Mouse (Mus musculus): ENCODE data around the gene Mylpf. TPM values are rescaled to one million over a fixed set of nuclear protein-coding genes. Genes with fewer than 3 reads are reported as not detected.

Mylpf gene
- polyA plus RNA-seq, 1 experiment: 5.8 TPM

DNA sequence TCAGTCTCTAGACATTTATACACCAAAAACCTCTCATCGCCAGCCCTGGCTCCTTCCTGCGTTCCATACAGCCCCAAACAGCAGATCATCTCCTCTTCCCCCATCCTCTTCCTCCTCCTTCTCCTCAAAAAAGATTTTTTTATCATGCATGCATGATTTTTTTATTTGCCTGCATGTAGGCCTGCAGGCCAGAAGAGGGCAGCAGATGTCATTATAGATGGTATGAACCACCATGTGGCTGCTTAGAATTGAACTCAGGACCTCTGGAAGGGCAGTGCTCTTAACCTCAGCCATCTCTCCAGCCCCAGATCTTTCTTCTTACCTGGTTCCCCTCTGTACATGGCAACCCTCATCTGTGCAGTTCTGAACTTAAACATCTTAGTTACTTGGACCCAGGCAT lies 43.7 kb downstream of the Mylpf start:
- TF ChIP-seq CTCF (IDR thresholded peaks at IDR 0.05; ENCODE audit: borderline replicate concordance, extremely low read depth, insufficient read depth, insufficient read length) (peak; percentile 48; the same call in 1 of the 2 replicates), POLR2A (IDR thresholded peaks at IDR 0.05; ENCODE audit: borderline replicate concordance, extremely low read depth, insufficient read depth, insufficient read length, poor library complexity, severe bottlenecking) (no peak)
- DNase-seq (ENCODE audit: low read depth): peak; percentile 38

GRCm38 (mm10) chr7:127253341-127253740 lies 44.7 kb downstream of the Mylpf start:
- no peak for TF ChIP-seq POLR2A (IDR thresholded peaks at IDR 0.05; ENCODE audit: borderline replicate concordance, extremely low read depth, insufficient read depth, insufficient read length, poor library complexity, severe bottlenecking)
- TF ChIP-seq CTCF (IDR thresholded peaks at IDR 0.05; ENCODE audit: borderline replicate concordance, extremely low read depth, insufficient read depth, insufficient read length): no peak
- DNase-seq (ENCODE audit: low read depth): no peak

DNA sequence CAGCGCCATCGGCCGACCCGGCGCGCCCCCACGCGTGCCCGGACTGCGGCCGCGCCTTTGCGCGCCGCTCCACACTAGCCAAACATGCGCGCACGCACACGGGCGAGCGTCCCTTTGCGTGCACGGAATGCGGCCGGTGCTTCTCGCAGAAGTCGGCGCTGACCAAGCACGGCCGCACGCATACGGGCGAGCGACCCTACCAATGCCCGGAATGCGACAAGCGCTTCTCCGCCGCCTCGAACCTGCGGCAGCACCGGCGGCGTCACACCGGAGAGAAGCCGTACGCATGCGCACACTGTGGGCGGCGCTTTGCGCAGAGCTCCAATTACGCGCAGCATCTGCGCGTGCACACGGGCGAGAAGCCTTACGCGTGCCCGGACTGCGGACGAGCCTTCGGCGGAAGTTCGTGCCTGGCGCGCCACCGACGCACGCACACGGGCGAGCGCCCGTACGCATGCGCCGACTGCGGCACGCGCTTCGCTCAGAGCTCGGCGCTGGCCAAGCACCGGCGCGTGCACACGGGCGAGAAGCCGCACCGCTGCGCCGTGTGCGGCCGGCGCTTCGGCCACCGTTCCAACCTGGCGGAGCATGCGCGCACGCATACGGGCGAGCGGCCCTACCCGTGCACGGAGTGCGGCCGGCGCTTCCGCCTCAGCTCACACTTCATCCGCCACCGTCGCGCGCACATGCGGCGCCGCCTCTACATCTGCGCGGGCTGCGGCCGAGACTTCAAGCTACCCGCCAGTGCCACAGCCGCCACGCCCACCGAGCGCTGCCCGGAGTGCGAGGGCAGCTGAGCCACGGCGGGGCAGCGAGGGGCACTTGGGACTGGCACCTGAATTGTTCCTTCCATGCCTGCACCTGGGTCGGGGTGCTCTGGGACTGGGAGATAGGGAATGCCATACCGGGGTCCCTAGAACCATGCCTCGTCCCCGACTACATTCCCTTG lies 45.4 kb downstream of the Mylpf start:
- TF ChIP-seq POLR2A (IDR thresholded peaks at IDR 0.05; ENCODE audit: borderline replicate concordance, extremely low read depth, insufficient read depth, insufficient read length, poor library complexity, severe bottlenecking) (peak; percentile 78), CTCF (IDR thresholded peaks at IDR 0.05; ENCODE audit: borderline replicate concordance, extremely low read depth, insufficient read depth, insufficient read length) (no peak)
- DNase-seq (ENCODE audit: low read depth): peak; percentile 100

DNA sequence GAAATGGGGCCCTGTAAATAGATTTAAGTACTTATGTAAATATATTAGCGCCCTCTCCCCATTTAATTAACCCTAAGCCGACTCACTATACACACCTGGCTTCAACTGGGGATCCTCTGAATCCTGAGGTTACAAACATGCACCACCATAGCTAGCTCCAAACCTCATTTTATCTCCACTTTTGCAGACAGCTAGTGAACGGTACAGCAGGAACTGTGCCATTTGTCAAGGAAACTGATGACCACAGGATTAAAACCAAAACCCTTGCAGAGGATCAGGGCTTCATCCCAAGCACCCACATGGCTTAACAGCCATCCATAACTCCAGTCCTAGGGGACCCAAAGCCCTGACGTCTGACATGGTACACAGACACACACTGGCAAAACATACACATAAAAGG lies 46.3 kb downstream of the Mylpf start:
- no peak for DNase-seq (ENCODE audit: low read depth)
- TF ChIP-seq CTCF (IDR thresholded peaks at IDR 0.05; ENCODE audit: borderline replicate concordance, extremely low read depth, insufficient read depth, insufficient read length): no peak
- no peak for TF ChIP-seq POLR2A (IDR thresholded peaks at IDR 0.05; ENCODE audit: borderline replicate concordance, extremely low read depth, insufficient read depth, insufficient read length, poor library complexity, severe bottlenecking)

DNA sequence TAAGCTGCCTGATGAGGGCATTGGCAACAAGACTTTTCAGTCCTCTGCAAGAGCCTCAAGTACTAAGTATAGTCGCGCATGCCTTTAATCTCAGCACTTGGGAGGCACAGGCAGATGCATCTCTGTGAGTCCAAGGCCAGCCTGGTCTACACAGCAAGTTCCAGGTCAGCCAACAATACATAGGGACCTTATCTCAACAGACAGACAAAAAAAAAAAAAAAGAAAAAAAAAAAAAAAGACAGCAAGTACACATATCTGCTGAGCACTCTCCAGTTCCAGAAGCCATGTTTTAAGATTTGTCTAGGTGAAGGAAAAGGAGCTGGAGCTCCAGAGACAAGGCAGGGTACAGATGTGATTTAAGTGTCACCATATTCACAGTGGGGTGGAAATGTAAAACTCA lies 47.3 kb downstream of the Mylpf start:
- TF ChIP-seq CTCF (IDR thresholded peaks at IDR 0.05; ENCODE audit: borderline replicate concordance, extremely low read depth, insufficient read depth, insufficient read length): no peak
- TF ChIP-seq POLR2A (IDR thresholded peaks at IDR 0.05; ENCODE audit: borderline replicate concordance, extremely low read depth, insufficient read depth, insufficient read length, poor library complexity, severe bottlenecking): no peak
- no peak for DNase-seq (ENCODE audit: low read depth)

DNA sequence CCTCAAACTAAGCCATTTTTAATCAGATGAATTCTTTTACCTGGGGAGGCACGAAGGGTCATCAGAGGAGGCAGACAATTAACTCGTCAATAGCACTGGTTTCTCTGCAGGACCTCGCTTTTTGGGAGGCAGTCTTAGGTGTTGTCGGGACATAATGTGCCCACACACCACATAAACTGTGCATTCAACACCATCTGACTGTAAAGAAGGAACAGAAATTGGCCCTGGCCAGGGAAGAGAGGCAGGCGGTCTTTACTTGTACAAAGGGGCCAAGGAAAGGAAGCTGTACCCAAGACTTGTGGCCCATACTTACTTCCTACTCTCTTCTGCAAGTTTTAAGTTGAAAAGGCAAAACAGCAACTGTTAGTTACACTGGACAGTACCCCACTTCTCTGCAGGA lies 47.8 kb downstream of the Mylpf start:
- no peak for TF ChIP-seq CTCF (IDR thresholded peaks at IDR 0.05; ENCODE audit: borderline replicate concordance, extremely low read depth, insufficient read depth, insufficient read length)
- no peak for TF ChIP-seq POLR2A (IDR thresholded peaks at IDR 0.05; ENCODE audit: borderline replicate concordance, extremely low read depth, insufficient read depth, insufficient read length, poor library complexity, severe bottlenecking)
- no peak for DNase-seq (ENCODE audit: low read depth)

GRCm38 (mm10) chr7:127259186-127259905 lies 50.7 kb downstream of the Mylpf start:
- DNase-seq (ENCODE audit: low read depth): no peak
- TF ChIP-seq POLR2A (IDR thresholded peaks at IDR 0.05; ENCODE audit: borderline replicate concordance, extremely low read depth, insufficient read depth, insufficient read length, poor library complexity, severe bottlenecking) (no peak), CTCF (IDR thresholded peaks at IDR 0.05; ENCODE audit: borderline replicate concordance, extremely low read depth, insufficient read depth, insufficient read length) (no peak)

GRCm38 (mm10) chr7:127260309-127261111 lies 51.8 kb downstream of the Mylpf start, which contains the start of gene Dctpp1:
Gene Dctpp1 (minus strand): TSS chr7:127260709.
- peak; percentile 85 for TF ChIP-seq POLR2A (IDR thresholded peaks at IDR 0.05; ENCODE audit: borderline replicate concordance, extremely low read depth, insufficient read depth, insufficient read length, poor library complexity, severe bottlenecking)
- peak; percentile 86 for TF ChIP-seq CTCF (IDR thresholded peaks at IDR 0.05; ENCODE audit: borderline replicate concordance, extremely low read depth, insufficient read depth, insufficient read length)

GRCm38 (mm10) chr7:127262218-127262961 lies 53.7 kb downstream of the Mylpf start:
- DNase-seq (ENCODE audit: low read depth): no peak
- no peak for TF ChIP-seq CTCF (IDR thresholded peaks at IDR 0.05; ENCODE audit: borderline replicate concordance, extremely low read depth, insufficient read depth, insufficient read length)
- no peak for TF ChIP-seq POLR2A (IDR thresholded peaks at IDR 0.05; ENCODE audit: borderline replicate concordance, extremely low read depth, insufficient read depth, insufficient read length, poor library complexity, severe bottlenecking)

More at GRCm38 (mm10) chr7:127260309-127261111, 51.8 kb downstream of the Mylpf start, which contains the start of gene Dctpp1:
- DNase-seq (ENCODE audit: low read depth): peak; percentile 100

DNA sequence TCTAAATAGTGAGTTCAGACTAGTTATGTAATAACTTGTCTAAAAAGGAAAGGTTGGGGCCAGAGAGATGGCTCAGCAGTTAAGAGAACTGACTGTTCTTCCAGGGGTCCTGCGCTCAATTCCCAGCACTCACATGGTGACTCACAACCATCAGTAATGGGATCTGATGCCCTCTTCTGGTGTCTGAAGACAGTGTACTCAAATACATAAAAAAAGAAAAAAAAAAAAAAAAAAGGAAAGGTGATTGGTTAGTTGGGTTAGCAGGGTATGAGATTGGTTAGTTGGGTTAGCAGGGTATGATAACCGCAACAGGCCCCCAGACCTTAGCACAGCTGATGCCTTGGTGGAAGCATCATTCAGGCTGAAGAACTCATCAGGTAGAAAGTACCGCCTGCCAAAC lies 54.8 kb downstream of the Mylpf start:
- no peak for TF ChIP-seq POLR2A (IDR thresholded peaks at IDR 0.05; ENCODE audit: borderline replicate concordance, extremely low read depth, insufficient read depth, insufficient read length, poor library complexity, severe bottlenecking)
- no peak for TF ChIP-seq CTCF (IDR thresholded peaks at IDR 0.05; ENCODE audit: borderline replicate concordance, extremely low read depth, insufficient read depth, insufficient read length)
- DNase-seq (ENCODE audit: low read depth): no peak

Other genes starting within 250 kb of the Mylpf start
- 153 and 166 TPM in 2 replicates for gene Cdipt, start 233.0 kb upstream of the Mylpf start, polyA plus RNA-seq (2012; rRNA removed)
- 0.59 and 1.0 TPM in 2 replicates for gene Cdiptos, start 232.8 kb upstream of the Mylpf start, polyA plus RNA-seq (2012; rRNA removed)
- gene Mvp, start 194.3 kb upstream of the Mylpf start, polyA plus RNA-seq (2012; rRNA removed): 3.5 and 4.3 TPM in 2 replicates
- gene Pagr1b, start 192.4 kb upstream of the Mylpf start, polyA plus RNA-seq (2012; rRNA removed): 1.0 and 1.2 TPM in 2 replicates
- 13.0 and 24.4 TPM in 2 replicates for gene Pagr1a, start 191.5 kb upstream of the Mylpf start, polyA plus RNA-seq (2012; rRNA removed)
- 77.9 and 87.6 TPM in 2 replicates for gene Gm42742, start 187.8 kb upstream of the Mylpf start, polyA plus RNA-seq (2012; rRNA removed)
- 71.4 and 81.2 TPM in 2 replicates for gene Prrt2, start 187.7 kb upstream of the Mylpf start, polyA plus RNA-seq (2012; rRNA removed)
- 350 and 352 TPM in 2 replicates for gene Maz, start 181.9 kb upstream of the Mylpf start, polyA plus RNA-seq (2012; rRNA removed)
- 25.5 and 42.0 TPM in 2 replicates for gene Kif22, start 166.4 kb upstream of the Mylpf start, polyA plus RNA-seq (2012; rRNA removed)
- gene Zg16, start 121.6 kb upstream of the Mylpf start, polyA plus RNA-seq (2012; rRNA removed): 0.21 TPM in 1 of 2 replicates, not detected in the other
- gene AI467606, start 117.5 kb upstream of the Mylpf start, polyA plus RNA-seq (2012; rRNA removed): 1.5 and 2.1 TPM in 2 replicates
- gene Qprt, start 86.7 kb upstream of the Mylpf start, polyA plus RNA-seq (2012; rRNA removed): 0.75 and 0.76 TPM in 2 replicates
- 0.09 and 0.10 TPM in 2 replicates for gene Spn, start 71.1 kb upstream of the Mylpf start, polyA plus RNA-seq (2012; rRNA removed)
- 108 and 117 TPM in 2 replicates for gene Cd2bp2, start 12.8 kb upstream of the Mylpf start, polyA plus RNA-seq (2012; rRNA removed)
- gene Tbc1d10b, start 422 bp upstream of the Mylpf start, polyA plus RNA-seq (2012; rRNA removed): 54.2 and 66.1 TPM in 2 replicates
- 38.5 and 38.9 TPM in 2 replicates for gene Zfp553, start 24.2 kb downstream of the Mylpf start, polyA plus RNA-seq (2012; rRNA removed)
- 19.4 and 22.6 TPM in 2 replicates for gene Sept1, start 24.2 kb downstream of the Mylpf start, polyA plus RNA-seq (2012; rRNA removed)
- 88.1 and 118 TPM in 2 replicates for gene Zfp771, start 35.4 kb downstream of the Mylpf start, polyA plus RNA-seq (2012; rRNA removed)
- 82.3 and 131 TPM in 2 replicates for gene Dctpp1, start 51.8 kb downstream of the Mylpf start, polyA plus RNA-seq (2012; rRNA removed)
- gene Sephs2, start 65.2 kb downstream of the Mylpf start, polyA plus RNA-seq (2012; rRNA removed): 21.5 and 28.6 TPM in 2 replicates
- gene Itgal, start 87.4 kb downstream of the Mylpf start, polyA plus RNA-seq (2012; rRNA removed): 0.47 and 0.49 TPM in 2 replicates
- 44.6 and 50.5 TPM in 2 replicates for gene Zfp768, start 136.7 kb downstream of the Mylpf start, polyA plus RNA-seq (2012; rRNA removed)
- 7.6 and 7.8 TPM in 2 replicates for gene Zfp747, start 167.2 kb downstream of the Mylpf start, polyA plus RNA-seq (2012; rRNA removed)
- gene 9130019O22Rik, start 178.3 kb downstream of the Mylpf start, polyA plus RNA-seq (2012; rRNA removed): 4.5 and 4.9 TPM in 2 replicates
- 8.9 and 11.0 TPM in 2 replicates for gene E430018J23Rik, start 184.7 kb downstream of the Mylpf start, polyA plus RNA-seq (2012; rRNA removed)
- 4.4 and 5.5 TPM in 2 replicates for gene Zfp764, start 197.9 kb downstream of the Mylpf start, polyA plus RNA-seq (2012; rRNA removed)
- gene Zfp688, start 213.2 kb downstream of the Mylpf start, polyA plus RNA-seq (2012; rRNA removed): 21.0 and 28.2 TPM in 2 replicates
- gene Zfp689, start 240.3 kb downstream of the Mylpf start, polyA plus RNA-seq (2012; rRNA removed): 14.0 and 14.5 TPM in 2 replicates

All from brain, embryonic 14.5 days (tissue).